Mouse (Mus musculus): ENCODE data around the gene Cntnap1. TPM values are rescaled to one million over a fixed set of nuclear protein-coding genes. Genes with fewer than 3 reads are reported as not detected.

Gene Cntnap1
- polyA plus RNA-seq, 2 experiments: 0.56 to 1.5 TPM

DNA sequence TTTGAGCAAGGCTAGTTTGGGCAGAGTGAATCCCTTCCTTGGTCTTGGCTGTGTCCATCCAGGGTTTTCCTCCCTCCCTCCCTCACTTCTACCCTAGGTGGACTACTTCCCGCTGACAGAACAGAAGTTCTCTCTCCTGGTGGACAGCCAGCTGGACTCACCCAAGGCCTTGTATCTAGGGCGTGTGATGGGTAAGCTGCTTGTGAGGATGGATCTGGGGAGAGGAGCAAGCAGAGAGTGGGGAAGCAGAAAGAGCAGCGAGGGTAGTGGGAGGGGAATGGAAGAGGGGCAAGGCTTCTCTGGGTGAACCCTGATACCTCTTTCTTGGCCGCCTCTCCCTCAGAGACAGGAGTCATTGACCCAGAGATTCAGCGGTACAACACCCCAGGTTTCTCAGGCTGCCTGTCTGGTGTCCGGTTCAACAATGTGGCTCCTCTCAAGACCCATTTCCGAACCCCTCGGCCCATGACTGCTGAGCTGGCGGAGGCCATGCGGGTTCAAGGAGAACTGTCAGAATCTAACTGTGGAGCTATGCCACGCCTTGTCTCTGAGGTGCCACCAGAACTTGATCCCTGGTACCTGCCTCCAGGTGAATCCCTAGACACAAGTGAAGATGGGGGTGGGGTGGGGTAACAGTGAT is 18.0 kb downstream of the Cntnap1 start:
- no peak overlapping the region for H3K4me2 ChIP-seq (replicated peaks; ENCODE audit: low read depth, low read length, severe bottlenecking)
- 86% methylated on average over 11 of the region's 11 CpGs for WGBS
- ATAC-seq (ENCODE audit: low FRiP score, low read depth) (no peak), DNase-seq (ENCODE audit: low spot score) (no peak)
- no peak overlapping the region for H3K27ac ChIP-seq (replicated peaks; ENCODE audit: low read depth, low read length)
- no peak for TF ChIP-seq POLR2A (IDR thresholded peaks at IDR 0.05; ENCODE audit: borderline replicate concordance, extremely low read depth, insufficient read depth, insufficient read length)
- H3K9ac ChIP-seq (ENCODE audit: low read depth, low read length, severe bottlenecking): no peak overlapping the region
- no peaks in the 10 kb centered on the region for H3K9me3 ChIP-seq (ENCODE audit: control insufficient read depth, low read length)
- no peaks in the 10 kb centered on the region for H3K27me3 ChIP-seq (ENCODE audit: control insufficient read depth, insufficient read depth, low read length)
- H3K4me1 ChIP-seq (ENCODE audit: control insufficient read depth, insufficient read depth, low read length): peaks cover 17% of the 10 kb centered on the region
- peaks cover 4% of the 10 kb centered on the region for H3K36me3 ChIP-seq (ENCODE audit: control insufficient read depth, insufficient read depth, low read length)
- H3K4me3 ChIP-seq (replicated peaks; ENCODE audit: low read length): no peak overlapping the region

DNA sequence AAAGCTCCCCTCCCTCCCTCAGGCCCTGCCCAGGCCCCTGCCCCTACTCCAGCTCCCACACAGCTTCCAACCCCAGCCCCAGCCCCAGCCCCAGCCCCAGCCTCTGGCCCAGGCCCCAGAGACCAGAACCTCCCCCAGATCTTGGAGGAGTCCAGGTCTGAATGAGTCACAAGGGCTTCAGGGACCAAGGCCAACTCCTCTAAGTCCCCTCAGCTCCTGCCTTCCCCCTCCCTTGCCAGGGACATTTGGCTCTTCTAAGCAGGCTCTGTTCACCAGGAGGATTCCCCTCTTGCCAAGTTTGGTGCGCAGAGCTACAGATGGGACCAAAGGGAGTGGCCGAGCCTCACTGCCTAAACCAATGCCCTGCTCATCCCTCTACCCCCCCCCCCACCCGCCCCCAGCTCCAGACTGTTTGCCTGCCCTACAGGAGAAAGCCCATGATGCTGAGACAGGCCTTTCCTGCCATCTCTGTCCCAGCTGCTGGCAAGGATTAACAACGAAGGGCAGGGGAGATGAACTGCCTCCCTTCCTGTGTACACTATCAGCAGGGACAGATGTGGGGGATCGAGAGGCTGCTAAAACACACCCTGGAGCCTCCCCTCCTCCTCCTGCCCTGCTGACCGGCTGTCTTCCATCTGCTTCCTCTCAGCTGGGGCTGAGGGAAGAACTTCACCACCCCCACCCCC is 19.3 kb downstream of the Cntnap1 start:
- Histone ChIP-seq H3K36me3 (ENCODE audit: control insufficient read depth, insufficient read depth, low read length) (peaks cover 17% of the 10 kb centered on the region), H3K4me1 (ENCODE audit: control insufficient read depth, insufficient read depth, low read length) (peaks cover 17% of the 10 kb centered on the region), H3K9ac (ENCODE audit: low read depth, low read length, severe bottlenecking) (peak overlapping the region; percentile 21; the same call in 1 of the 2 replicates), H3K4me3 (replicated peaks; ENCODE audit: low read length) (no peak overlapping the region), H3K4me2 (replicated peaks; ENCODE audit: low read depth, low read length, severe bottlenecking) (no peak overlapping the region), H3K9me3 (ENCODE audit: control insufficient read depth, low read length) (no peaks in the 10 kb centered on the region), H3K27me3 (ENCODE audit: control insufficient read depth, insufficient read depth, low read length) (no peaks in the 10 kb centered on the region), H3K27ac (replicated peaks; ENCODE audit: low read depth, low read length) (peak overlapping the region; percentile 58)
- ATAC-seq (ENCODE audit: low FRiP score, low read depth) (peak; percentile 79), DNase-seq (ENCODE audit: low spot score) (peak; percentile 68)
- WGBS: 9% methylated on average over 6 of the region's 6 CpGs
- TF ChIP-seq POLR2A (IDR thresholded peaks at IDR 0.05; ENCODE audit: borderline replicate concordance, extremely low read depth, insufficient read depth, insufficient read length): no peak

DNA sequence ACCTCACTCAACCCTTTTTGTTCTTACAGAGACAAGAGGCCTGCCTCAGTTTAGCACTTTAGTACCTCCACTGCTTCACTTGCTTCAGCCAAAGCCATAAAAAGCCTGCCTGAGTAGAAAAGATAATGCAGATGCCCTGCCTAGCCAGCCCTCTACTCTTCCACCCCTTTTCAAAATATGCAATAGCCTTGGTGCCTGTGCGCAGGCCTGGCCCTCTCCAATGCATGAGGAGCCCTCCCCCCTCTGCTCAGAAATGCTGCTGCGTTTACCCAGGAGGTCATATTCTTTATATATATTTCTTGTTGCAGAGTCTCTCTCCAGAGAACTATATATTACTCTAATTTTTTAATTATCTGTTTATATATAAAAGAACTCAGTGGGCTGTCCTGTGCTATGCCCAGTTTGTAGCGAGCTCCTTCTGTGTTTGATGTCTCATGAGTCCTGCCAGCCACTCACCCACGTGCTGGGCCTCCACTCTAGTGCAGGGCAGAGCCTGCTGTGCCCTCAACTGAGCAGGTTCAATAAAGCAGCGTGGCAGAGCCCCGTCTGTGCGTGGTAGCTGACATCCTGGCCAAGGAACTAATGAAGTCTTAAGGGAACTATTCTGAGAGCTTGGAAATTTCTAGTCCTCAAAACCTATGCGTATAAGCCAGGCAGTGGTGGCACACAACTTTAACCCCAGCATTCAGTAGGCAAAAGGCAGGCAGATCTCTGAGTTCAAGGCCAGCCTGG is 20.0 kb downstream of the Cntnap1 start:
- no peak overlapping the region for H3K4me2 ChIP-seq (replicated peaks; ENCODE audit: low read depth, low read length, severe bottlenecking)
- H3K4me3 ChIP-seq (replicated peaks; ENCODE audit: low read length): no peak overlapping the region
- H3K9me3 ChIP-seq (ENCODE audit: control insufficient read depth, low read length): no peaks in the 10 kb centered on the region
- no peaks in the 10 kb centered on the region for H3K27me3 ChIP-seq (ENCODE audit: control insufficient read depth, insufficient read depth, low read length)
- peaks cover 17% of the 10 kb centered on the region for H3K4me1 ChIP-seq (ENCODE audit: control insufficient read depth, insufficient read depth, low read length)
- TF ChIP-seq POLR2A (IDR thresholded peaks at IDR 0.05; ENCODE audit: borderline replicate concordance, extremely low read depth, insufficient read depth, insufficient read length): no peak
- H3K36me3 ChIP-seq (ENCODE audit: control insufficient read depth, insufficient read depth, low read length): peaks cover 24% of the 10 kb centered on the region
- H3K27ac ChIP-seq (replicated peaks; ENCODE audit: low read depth, low read length): no peak overlapping the region; the same call in 1 of the 2 replicates
- 38% methylated on average over 8 of the region's 8 CpGs for WGBS
- H3K9ac ChIP-seq (ENCODE audit: low read depth, low read length, severe bottlenecking): 0 out of 2 replicates have a peak overlapping the region, but pooled peaks have one; percentile 21
- DNase-seq (ENCODE audit: low spot score) (no peak), ATAC-seq (ENCODE audit: low FRiP score, low read depth) (no peak)

DNA sequence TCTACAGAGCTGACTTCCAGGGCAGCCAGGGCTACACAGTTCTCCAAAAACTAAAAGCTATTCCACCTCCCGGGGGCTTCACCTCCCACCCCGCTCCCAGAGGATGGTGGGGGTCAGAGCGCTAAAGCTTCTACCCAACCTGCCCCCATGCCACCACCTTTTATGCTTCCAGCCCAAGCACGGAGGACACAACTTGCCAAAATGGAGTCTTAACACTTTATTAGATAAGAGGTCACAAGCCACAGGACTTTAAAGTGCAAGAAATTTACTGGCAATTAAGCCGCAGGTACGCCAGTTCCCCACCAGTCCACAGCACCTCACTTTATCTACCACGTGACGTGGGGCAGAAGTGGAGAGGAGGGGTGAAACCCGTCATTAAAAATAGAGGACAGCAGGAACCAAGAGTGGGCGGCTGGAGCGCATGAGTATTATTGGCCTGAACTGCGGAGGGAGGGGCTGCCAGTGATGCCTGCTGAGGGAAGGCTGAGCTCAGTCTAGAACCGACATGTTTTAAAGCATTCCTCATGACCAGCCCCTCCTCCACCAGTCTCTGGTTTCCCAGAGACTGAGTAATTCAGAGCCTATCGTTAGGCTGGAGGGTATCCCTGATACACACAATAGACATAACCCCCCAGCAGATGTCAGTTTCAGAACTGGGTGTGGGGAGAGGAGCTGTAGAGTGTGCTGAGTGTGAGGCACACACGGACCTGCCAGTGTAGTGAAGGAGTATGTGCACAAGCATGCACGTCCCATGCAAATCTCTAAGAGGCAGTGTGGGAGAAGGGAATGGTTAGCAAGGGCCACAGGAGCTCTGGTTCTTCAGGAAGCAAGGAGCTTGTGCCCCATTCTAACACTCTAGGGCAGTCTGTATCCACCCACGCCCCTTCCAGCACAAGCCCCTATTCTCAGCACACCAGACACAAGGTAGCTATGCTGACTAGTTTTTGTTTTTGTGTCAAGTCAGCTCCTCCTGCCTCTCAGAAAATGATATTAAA is 20.9 kb downstream of the Cntnap1 start:
- H3K27ac ChIP-seq (replicated peaks; ENCODE audit: low read depth, low read length): 0 out of 2 replicates have a peak overlapping the region, but pooled peaks have one; percentile 13

More for the DNA sequence above, 20.9 kb downstream of the Cntnap1 start:
- Histone ChIP-seq H3K36me3 (ENCODE audit: control insufficient read depth, insufficient read depth, low read length) (peaks cover 28% of the 10 kb centered on the region), H3K4me2 (replicated peaks; ENCODE audit: low read depth, low read length, severe bottlenecking) (no peak overlapping the region), H3K9ac (ENCODE audit: low read depth, low read length, severe bottlenecking) (no peak overlapping the region), H3K27me3 (ENCODE audit: control insufficient read depth, insufficient read depth, low read length) (no peaks in the 10 kb centered on the region), H3K4me1 (ENCODE audit: control insufficient read depth, insufficient read depth, low read length) (peaks cover 17% of the 10 kb centered on the region), H3K4me3 (replicated peaks; ENCODE audit: low read length) (no peak overlapping the region), H3K9me3 (ENCODE audit: control insufficient read depth, low read length) (no peaks in the 10 kb centered on the region)
- WGBS: 40% methylated on average over 17 of the region's 17 CpGs
- peak; percentile 20 for ATAC-seq (ENCODE audit: low FRiP score, low read depth)
- DNase-seq (ENCODE audit: low spot score): no peak
- TF ChIP-seq POLR2A (IDR thresholded peaks at IDR 0.05; ENCODE audit: borderline replicate concordance, extremely low read depth, insufficient read depth, insufficient read length): no peak

Measured in limb, embryonic 14.5 days (tissue).